Mouse (Mus musculus): ENCODE measurements at regions not wholly inside any gene's neighbourhood (a gene's known extent, or its start where the extent isn't known, plus 50 kb on each side); places are given as distances from the start of the nearest gene placed in this dataset.

DNA sequence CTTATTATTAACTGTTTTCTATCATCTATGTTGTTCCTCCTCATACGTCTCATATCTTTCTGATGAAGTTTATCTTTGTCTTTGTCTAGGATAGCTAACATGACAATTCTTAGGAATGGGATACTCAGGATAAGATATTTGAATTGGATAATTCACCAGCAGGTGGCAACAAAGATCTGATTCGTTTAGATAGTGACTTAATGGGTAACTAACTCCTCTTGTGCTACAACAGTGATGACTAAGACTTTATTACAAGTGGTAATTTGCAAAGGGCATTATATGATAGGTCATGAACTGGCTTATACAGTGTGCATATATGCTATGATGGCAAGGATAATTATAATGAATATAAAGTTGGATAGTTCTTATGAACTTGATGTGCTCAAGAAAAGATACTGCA is 1207.9 kb downstream of the Nxph1 start:
- no peak for DNase-seq (ENCODE audit: low spot score in 2 of 2)

DNA sequence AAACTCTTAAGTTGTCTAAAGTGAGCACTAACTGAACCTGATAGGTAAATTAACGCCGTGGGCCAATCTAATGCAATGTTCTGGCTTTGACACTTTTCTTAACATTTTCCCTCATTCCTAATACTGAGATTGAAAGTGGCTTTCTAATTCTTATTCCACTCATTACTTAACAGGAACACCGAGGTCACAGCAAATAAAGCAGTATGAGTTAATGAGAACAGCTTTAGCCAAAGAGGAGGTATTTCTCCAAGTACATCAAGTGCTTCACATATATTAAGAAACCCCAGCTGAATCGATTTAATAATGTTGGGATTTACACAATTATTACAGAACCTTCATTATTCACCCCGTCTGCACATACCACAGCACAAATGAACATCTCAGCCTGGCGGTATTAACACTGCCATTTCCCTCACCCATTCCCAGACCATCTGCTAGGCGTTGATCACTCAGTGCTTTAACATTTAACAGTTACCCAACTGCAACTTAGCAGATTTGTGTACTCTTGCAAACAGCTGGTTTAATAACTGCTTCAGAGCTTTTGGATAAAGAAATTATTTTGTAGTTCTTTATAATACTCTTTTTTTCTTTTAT is 1233.5 kb downstream of the Nxph1 start:
- peak; percentile 12 to 20 for DNase-seq (ENCODE audit: low spot score in 2 of 2)

GRCm38 (mm10) chr6:10185971-10186370 is 1237.7 kb downstream of the Nxph1 start:
- no peak for DNase-seq (ENCODE audit: low spot score in 2 of 2)
